Mouse (Mus musculus): ENCODE measurements around the gene Gprc5d. TPM values are rescaled to one million over a fixed set of nuclear protein-coding genes. Genes with fewer than 3 reads are reported as not detected.
A peak's percentile ranks its signal among the peaks of the same experiment; 100 is the strongest.

Gene Gprc5d
- total RNA-seq, 4 experiments from 2014 or later, result not detected

DNA sequence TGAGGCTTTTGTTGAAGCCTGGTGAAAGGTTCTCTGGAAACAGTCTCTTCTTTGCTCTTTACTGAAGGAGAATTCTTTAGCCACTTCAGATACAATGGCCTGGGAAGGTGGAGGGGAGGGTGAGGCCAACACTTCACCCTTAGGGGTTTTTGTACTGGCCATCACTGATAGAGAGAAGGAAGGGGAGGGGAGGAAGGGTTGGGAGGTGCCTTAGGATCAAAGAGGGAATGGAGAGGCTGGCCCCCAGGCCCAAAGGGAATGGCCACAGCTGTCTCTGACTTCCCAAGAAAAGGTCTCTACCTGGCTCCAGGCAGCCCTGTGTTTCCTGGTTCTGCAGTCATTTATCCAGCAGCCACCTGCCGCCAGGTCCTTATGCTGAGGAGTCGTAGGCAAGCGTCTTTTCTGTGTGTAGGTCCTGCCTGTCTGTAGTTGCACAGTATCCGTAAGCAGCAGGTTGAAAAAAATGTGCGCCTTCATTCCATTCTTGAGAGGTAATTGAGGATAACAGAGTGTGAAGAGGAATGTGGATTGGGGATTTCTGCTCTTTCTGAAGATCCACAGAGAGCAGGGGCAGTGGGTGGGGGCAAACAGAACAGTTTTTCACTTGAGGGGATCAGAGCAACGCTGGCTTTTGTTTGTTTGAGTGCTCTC, 51.2 kb downstream of the Gprc5d start:
- no peak for DNase-seq

DNA sequence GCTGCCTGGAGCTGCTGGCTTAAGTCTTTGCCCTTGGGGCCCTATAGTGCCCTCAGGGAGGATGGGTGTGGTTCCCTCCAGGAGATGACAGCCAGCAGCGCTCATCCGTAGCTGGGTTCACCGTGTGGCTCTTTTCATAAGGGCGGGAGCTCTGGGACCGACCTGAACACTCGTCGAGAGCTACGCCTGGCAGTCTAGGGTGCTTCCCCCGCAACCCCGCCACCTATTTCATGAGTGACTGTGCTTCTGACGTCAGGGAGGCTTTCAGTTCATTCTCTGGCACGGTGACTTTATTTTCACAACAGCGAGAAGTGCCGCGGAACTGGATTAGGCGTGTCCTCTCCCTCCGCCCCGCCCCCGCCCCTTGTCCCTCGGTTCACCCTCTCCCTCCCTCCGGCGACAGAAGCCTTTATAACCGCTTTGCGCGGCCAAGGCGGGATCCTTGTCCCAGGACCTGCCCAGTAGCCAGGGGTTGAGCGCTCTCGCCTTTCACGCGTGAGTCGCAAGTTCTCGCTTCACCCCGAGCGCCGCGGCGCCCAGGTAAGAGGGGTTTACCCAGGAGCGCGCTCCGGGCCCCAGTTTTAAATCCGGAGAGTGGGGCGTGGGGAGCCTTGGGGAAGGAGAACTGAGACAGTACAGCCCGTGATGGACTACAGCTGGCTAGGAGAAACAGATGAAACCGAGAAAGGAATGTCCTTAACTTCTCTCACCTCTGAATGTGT, 52.7 kb downstream of the Gprc5d start, which contains the start of gene Gprc5a:
Gene Gprc5a, plus strand, starts transcription at position 416 of the 722 bp plus-strand sequence.
- DNase-seq, result peak; percentile 29

DNA sequence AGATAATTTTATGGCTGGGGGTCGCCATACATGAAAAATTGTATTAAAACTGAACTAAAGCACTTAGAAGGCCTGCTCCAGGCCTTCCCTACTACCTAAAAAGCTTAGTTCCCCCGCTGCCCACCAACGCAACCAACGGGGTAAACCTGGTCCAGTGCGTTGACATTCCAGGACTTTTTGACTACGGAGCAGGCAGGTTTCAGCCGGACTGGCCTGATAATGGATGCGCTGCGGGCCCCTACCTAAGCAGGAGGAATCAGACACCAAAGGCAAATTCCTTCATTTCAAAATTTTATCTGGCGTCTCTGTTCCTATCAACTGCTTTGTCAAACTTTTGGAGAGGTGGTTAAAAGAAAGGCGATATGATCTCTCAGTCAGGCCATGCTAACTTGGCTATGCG, 53.5 kb downstream of the Gprc5d start:
- no peak for DNase-seq

DNA sequence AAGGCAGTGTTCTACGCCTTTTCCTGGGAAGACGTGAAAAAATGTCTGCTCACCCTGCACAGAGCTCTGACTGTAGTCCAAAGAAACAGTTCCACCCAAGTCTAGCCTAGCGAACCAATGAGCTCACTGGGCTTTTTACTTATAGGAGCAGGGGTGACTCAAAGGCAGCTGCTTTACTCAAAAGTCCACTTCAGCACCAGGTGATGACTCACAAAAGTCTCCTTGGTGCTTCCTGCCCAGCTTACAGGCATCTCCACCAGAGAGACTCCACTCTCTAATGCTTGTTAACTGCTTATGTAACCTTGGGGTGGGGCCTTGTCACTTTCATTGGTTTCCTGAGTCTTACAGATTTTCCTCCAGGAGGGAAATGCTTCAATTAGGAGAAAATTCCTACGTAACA, 57.4 kb downstream of the Gprc5d start:
- DNase-seq, result no peak

Other genes starting within 250 kb of the Gprc5d start
- 1 to 10 TPM; 7.1 to 9.8 (median 7.9) TPM for gene Gpr19, start 219.7 kb downstream of the Gprc5d start, total RNA-seq (2022)
- 10 to 100 TPM; 32.9 to 44.0 (median 37.1) TPM for gene Cdkn1b, start 197.9 kb downstream of the Gprc5d start, total RNA-seq (2022)
- gene Apold1, start 136.6 kb downstream of the Gprc5d start, total RNA-seq (2022), result 1 to 10 TPM; 1.8 to 8.8 (median 2.2) TPM
- 10 to 100 TPM; 68.5 to 72.8 (median 72.4) TPM for gene Ddx47, start 106.7 kb downstream of the Gprc5d start, total RNA-seq (2022)
- under 1 TPM; 0.27 to 0.59 (median 0.41) TPM for gene Gprc5a, start 52.6 kb downstream of the Gprc5d start, total RNA-seq (2022)
- gene Fam234b, start 79.7 kb upstream of the Gprc5d start, total RNA-seq (2022), result 10 to 100 TPM; 26.3 to 39.8 (median 36.7) TPM
- 10 to 100 TPM; 13.4 to 37.5 (median 24.8) TPM for gene Hebp1, start 79.7 kb upstream of the Gprc5d start, total RNA-seq (2022)
- not detected for gene Gsg1, start 136.1 kb upstream of the Gprc5d start, total RNA-seq (2022)
- gene Pbp2, start 192.1 kb upstream of the Gprc5d start, total RNA-seq (2022), result not detected
- 10 to 100 TPM; 19.4 to 64.7 (median 34.7) TPM for gene Emp1, start 244.3 kb upstream of the Gprc5d start, total RNA-seq (2022)